In genomic region chr11:113786395-113786794, GRCm38 (mm10) we compare ENCODE assay signal across 9 mouse cellular contexts. TPM values are rescaled to one million over a fixed set of nuclear protein-coding genes. Genes with fewer than 3 reads are reported as not detected.
DNase-seq lines count a peak whose midpoint lies in the region; ATAC-seq and TF ChIP-seq lines count a peak whose summit lies in the region.
"Had no signal": no experiment of that assay in that cellular context is flagged by ENCODE, and none has a peak within 500 bp of the region (broad histone marks: within the 10 kb centered on the region; RNA-seq: fewer than 3 reads in every experiment).

No protein-coding gene starts in this region.

- H3K9ac ChIP-seq in heart, postnatal 0 days (replicated peaks; ENCODE audit: low read depth, low read length), result no peak overlapping the region
- peak overlapping the region; percentile 63 for H3K9ac ChIP-seq in embryonic facial prominence, embryonic 11.5 days (replicated peaks; ENCODE audit: low read length)
- H3K9ac ChIP-seq in hindbrain, embryonic 14.5 days, result peak overlapping the region; percentile 50
- peak overlapping the region; percentile 34 for H3K9ac ChIP-seq in midbrain, embryonic 14.5 days (replicated peaks; ENCODE audit: low read length)

- H3K4me2 ChIP-seq in heart, postnatal 0 days (ENCODE audit: low read depth, low read length), result peak overlapping the region; percentile 63; the same call in 1 of the 2 replicates
- H3K4me2 ChIP-seq in embryonic facial prominence, embryonic 11.5 days (ENCODE audit: low read depth, low read length), result peak overlapping the region; percentile 37
- H3K4me2 ChIP-seq in hindbrain, embryonic 14.5 days (replicated peaks), result peak overlapping the region; percentile 50
- peak overlapping the region; percentile 58 for H3K4me2 ChIP-seq in midbrain, embryonic 14.5 days (ENCODE audit: low read length)

- H3K36me3 ChIP-seq in heart, postnatal 0 days (replicated peaks; ENCODE audit: control insufficient read depth, insufficient read depth, low read length), result no peaks in the 10 kb centered on the region
- no peaks in the 10 kb centered on the region for H3K36me3 ChIP-seq in embryonic facial prominence, embryonic 11.5 days (replicated peaks; ENCODE audit: control insufficient read depth, insufficient read depth, low read depth, low read length)
- H3K36me3 ChIP-seq in hindbrain, embryonic 14.5 days (replicated peaks; ENCODE audit: control insufficient read depth, insufficient read depth), result no peaks in the 10 kb centered on the region
- H3K36me3 ChIP-seq in midbrain, embryonic 14.5 days (ENCODE audit: control insufficient read depth, insufficient read depth, low read length), result no peaks in the 10 kb centered on the region

- DNase-seq in heart, postnatal 0 days (ENCODE audit: low spot score), result no peak
- DNase-seq in heart, adult 8-10 months (ENCODE audit: low spot score), result no peak
- peak; percentile 17 for DNase-seq in embryonic facial prominence, embryonic 11.5 days (ENCODE audit: low spot score)
- no peak for DNase-seq in hindbrain, embryonic 14.5 days (ENCODE audit: low spot score)
- no peak for DNase-seq in midbrain, embryonic 14.5 days
- no peak for DNase-seq in left cerebral cortex, postnatal 10 days (ENCODE audit: extremely low spot score in 1 of 2, low spot score in 2 of 2)
- no peak for DNase-seq in layer of hippocampus, adult 8-10 months (ENCODE audit: low spot score in 2 of 2)

- H3K4me1 ChIP-seq in heart, postnatal 0 days (ENCODE audit: control insufficient read depth, insufficient read depth), result peaks cover 23% of the 10 kb centered on the region
- H3K4me1 ChIP-seq in embryonic facial prominence, embryonic 11.5 days (ENCODE audit: control insufficient read depth, insufficient read depth, low read length), result peaks cover 2% of the 10 kb centered on the region; the same call in 1 of the 2 replicates
- H3K4me1 ChIP-seq in hindbrain, embryonic 14.5 days (replicated peaks; ENCODE audit: control insufficient read depth, insufficient read depth, low read length), result peaks cover 38% of the 10 kb centered on the region
- H3K4me1 ChIP-seq in midbrain, embryonic 14.5 days (ENCODE audit: control insufficient read depth, insufficient read depth, low read length), result peaks cover 38% of the 10 kb centered on the region

- TF ChIP-seq EP300 in heart, postnatal 0 days (IDR thresholded peaks at IDR 0.05; ENCODE audit: low read depth), result no peak

- no peak overlapping the region for H3K4me3 ChIP-seq in heart, postnatal 0 days (ENCODE audit: low read depth, low read length)
- H3K4me3 ChIP-seq in embryonic facial prominence, embryonic 11.5 days (ENCODE audit: low read depth, low read length), result peak overlapping the region; percentile 16; the same call in 1 of the 2 replicates
- peak overlapping the region; percentile 14 for H3K4me3 ChIP-seq in hindbrain, embryonic 14.5 days (replicated peaks; ENCODE audit: low read length)
- peak overlapping the region; percentile 24; the same call in 1 of the 2 replicates for H3K4me3 ChIP-seq in midbrain, embryonic 14.5 days (replicated peaks; ENCODE audit: low read depth, low read length)

- no peak; the same call in 1 of the 2 replicates for ATAC-seq in heart, postnatal 0 days (ENCODE audit: insufficient read depth, low read depth)
- ATAC-seq in embryonic facial prominence, embryonic 11.5 days (replicated peaks; ENCODE audit: insufficient number of reproducible peaks, low FRiP score, low TSS enrichment, low read depth), result no peak
- ATAC-seq in hindbrain, embryonic 14.5 days (ENCODE audit: low FRiP score), result 0 out of 2 replicates have a peak, but pooled peaks have one; percentile 5
- no peak for ATAC-seq in midbrain, embryonic 14.5 days (ENCODE audit: low FRiP score, low TSS enrichment)
- no peak for ATAC-seq in granulocyte monocyte progenitor cell, adult 5-6 weeks (replicated peaks; ENCODE audit: poor library complexity, severe bottlenecking)

- H3K9me3 ChIP-seq in heart, postnatal 0 days (replicated peaks; ENCODE audit: control insufficient read depth, low read length), result no peaks in the 10 kb centered on the region
- no peaks in the 10 kb centered on the region for H3K9me3 ChIP-seq in embryonic facial prominence, embryonic 11.5 days (replicated peaks; ENCODE audit: control insufficient read depth, low read length)
- H3K9me3 ChIP-seq in hindbrain, embryonic 14.5 days (ENCODE audit: control insufficient read depth, low read length), result no peaks in the 10 kb centered on the region
- H3K9me3 ChIP-seq in midbrain, embryonic 14.5 days (ENCODE audit: control insufficient read depth, low read length), result no peaks in the 10 kb centered on the region

- peak overlapping the region; percentile 78 for H3K27ac ChIP-seq in heart, postnatal 0 days (ENCODE audit: low read depth)
- peak overlapping the region; percentile 98 for H3K27ac ChIP-seq in embryonic facial prominence, embryonic 11.5 days (replicated peaks; ENCODE audit: low read depth, low read length)
- peak overlapping the region; percentile 90 for H3K27ac ChIP-seq in hindbrain, embryonic 14.5 days
- H3K27ac ChIP-seq in midbrain, embryonic 14.5 days (replicated peaks; ENCODE audit: low read depth, low read length), result peak overlapping the region; percentile 96
- H3K27ac ChIP-seq: liver, embryonic 14.5 days had no signal

- WGBS in heart, postnatal 0 days, result 64% methylated on average over 4 of the region's 4 CpGs
- WGBS in embryonic facial prominence, embryonic 11.5 days, result 40% methylated on average over 4 of the region's 4 CpGs
- 31% methylated on average over 4 of the region's 4 CpGs for WGBS in hindbrain, embryonic 14.5 days
- WGBS in midbrain, embryonic 14.5 days, result 49% methylated on average over 4 of the region's 4 CpGs

- intact Hi-C loops in left cerebral cortex, postnatal 10 days (cut with DNase I), result loop anchor here (5.0 to 10.0 kb wide), 2 partner anchors 34 to 492 kb away; partner anchors contain the start of gene Cdc42ep4

- no peak for TF ChIP-seq CTCF in heart, postnatal 0 days (IDR thresholded peaks at IDR 0.05; ENCODE audit: low read depth)

- no peaks in the 10 kb centered on the region for H3K27me3 ChIP-seq in heart, postnatal 0 days (ENCODE audit: control insufficient read depth, insufficient read depth, low read length)
- H3K27me3 ChIP-seq in embryonic facial prominence, embryonic 11.5 days (ENCODE audit: control insufficient read depth, insufficient read depth, low read length), result no peaks in the 10 kb centered on the region
- no peaks in the 10 kb centered on the region for H3K27me3 ChIP-seq in hindbrain, embryonic 14.5 days (ENCODE audit: control insufficient read depth, insufficient read depth, low read length)
- H3K27me3 ChIP-seq in midbrain, embryonic 14.5 days (ENCODE audit: control insufficient read depth, insufficient read depth, low read length), result no peaks in the 10 kb centered on the region

RNA-seq across cellular contexts. Expression of gene Cdc42ep4, which starts 34.7 kb away (rescaled TPM):
- 33.5 and 39.8 TPM in 2 replicates for total RNA-seq in heart, postnatal 0 days (2014; rRNA removed; ENCODE audit: low replicate concordance)
- polyA plus RNA-seq in heart, postnatal 0 days (2015; fragmentation: Nextera tagmentation; extraction: Ambion mirVana), result 11.8 and 12.0 TPM in 2 replicates
- 10 to 100 TPM in 3 of 4 experiments, 1 to 10 TPM in 1; 9.7 to 16.5 (median 14.7) TPM for total RNA-seq in heart, adult 8-10 months (2022)
- 59.1 and 63.7 TPM in 2 replicates for polyA plus RNA-seq in embryonic facial prominence, embryonic 11.5 days (2014; fragmentation: Nextera tagmentation; extraction: Ambion mirVana)
- 42.0 and 43.8 TPM in 2 replicates for polyA plus RNA-seq in hindbrain, embryonic 14.5 days (2014; fragmentation: Nextera tagmentation; extraction: Ambion mirVana)
- polyA plus RNA-seq in midbrain, embryonic 14.5 days (2014; fragmentation: Nextera tagmentation; extraction: Ambion mirVana), result 45.4 and 49.5 TPM in 2 replicates
- total RNA-seq in left cerebral cortex, postnatal 10 days (2021), result 10 to 100 TPM; 28.1 to 33.8 TPM
- total RNA-seq in layer of hippocampus, adult 8-10 months (2022), result 10 to 100 TPM; 32.4 to 41.1 (median 37.3) TPM
- total RNA-seq in granulocyte monocyte progenitor cell, adult 5-6 weeks (2014; fragmentation: Nextera tagmentation), result 13.9 and 15.5 TPM in 2 replicates
- total RNA-seq in granulocyte monocyte progenitor cell, adult 5-6 weeks (2017), result 14.8 and 21.5 TPM in 2 replicates
